Mouse (Mus musculus): Measurements from ENCODE around the gene Zfp1.

Zfp1 gene

DNA sequence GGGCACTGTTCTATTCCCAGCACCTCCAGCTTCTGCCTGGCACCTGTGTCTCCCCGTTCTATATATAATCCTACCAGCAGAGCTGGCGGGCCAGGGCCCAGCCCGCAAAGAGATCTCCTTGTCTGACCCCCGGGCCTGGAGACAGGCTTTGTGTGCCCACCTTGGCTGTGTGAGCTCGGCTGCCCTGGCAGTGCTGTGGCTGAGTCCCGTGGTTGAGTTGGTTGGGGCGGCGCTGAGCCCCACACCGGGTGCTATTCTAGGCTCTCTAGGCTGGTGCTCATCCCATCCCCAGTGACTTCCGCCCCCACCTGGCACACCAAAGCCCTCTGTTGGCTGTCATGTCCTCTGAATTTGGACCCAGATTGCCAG lies 18.4 kb upstream of the Zfp1 start:
- CTCF ChIA-PET: interaction anchor here (0.6 kb wide), 1 partner anchor 179 kb away, joined by 3 read pairs; no protein-coding TSS in a partner anchor

GRCm38 (mm10) chr8:111625694-111626527 lies 17.3 kb upstream of the Zfp1 start:
- CTCF ChIA-PET: interaction anchor here (0.6 kb wide), 1 partner anchor 17 kb away, joined by 3 read pairs; no protein-coding TSS in a partner anchor

DNA sequence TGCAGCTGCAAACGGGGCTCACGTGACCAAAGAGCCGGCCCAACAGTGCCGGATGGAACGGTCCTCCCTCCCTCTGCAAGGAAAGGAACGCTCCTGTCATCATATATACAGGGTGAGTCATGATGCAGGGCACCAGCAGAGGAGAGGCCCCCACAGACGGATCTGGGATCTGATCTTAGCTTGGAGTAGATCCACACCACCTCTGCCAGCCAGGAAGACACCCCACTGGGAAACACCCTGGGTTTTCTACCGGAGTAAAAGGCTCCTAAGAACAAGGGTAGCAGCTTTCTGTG lies 16.7 kb upstream of the Zfp1 start:
- CTCF ChIA-PET: interaction anchor here (0.5 to 0.6 kb wide), 2 partner anchors 18 to 58 kb away, joined by 3 to 4 read pairs; no protein-coding TSS in a partner anchor

DNA sequence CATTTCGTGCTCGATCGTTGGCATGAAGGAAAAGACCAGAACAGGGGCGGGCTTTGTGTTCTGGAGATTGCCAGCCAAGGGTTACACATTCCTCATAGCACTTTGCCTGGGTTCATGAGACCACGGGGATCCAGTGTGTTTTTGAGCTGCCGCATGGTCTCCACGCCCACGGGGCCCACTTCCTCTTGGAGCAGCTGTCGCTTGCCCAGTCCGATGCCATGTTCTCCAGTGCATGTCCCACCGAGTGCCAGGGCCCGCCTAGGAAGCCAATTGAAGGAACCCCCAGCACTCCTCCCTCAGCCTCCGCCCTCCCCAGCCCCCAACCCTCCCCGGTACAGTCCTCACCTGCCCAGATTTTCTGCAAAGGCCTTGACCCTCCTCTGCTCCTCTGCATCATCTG lies 16.3 kb upstream of the Zfp1 start:
- CTCF ChIA-PET: interaction anchor here (0.5 kb wide), 1 partner anchor 58 kb away, joined by 4 read pairs; no protein-coding TSS in a partner anchor

DNA sequence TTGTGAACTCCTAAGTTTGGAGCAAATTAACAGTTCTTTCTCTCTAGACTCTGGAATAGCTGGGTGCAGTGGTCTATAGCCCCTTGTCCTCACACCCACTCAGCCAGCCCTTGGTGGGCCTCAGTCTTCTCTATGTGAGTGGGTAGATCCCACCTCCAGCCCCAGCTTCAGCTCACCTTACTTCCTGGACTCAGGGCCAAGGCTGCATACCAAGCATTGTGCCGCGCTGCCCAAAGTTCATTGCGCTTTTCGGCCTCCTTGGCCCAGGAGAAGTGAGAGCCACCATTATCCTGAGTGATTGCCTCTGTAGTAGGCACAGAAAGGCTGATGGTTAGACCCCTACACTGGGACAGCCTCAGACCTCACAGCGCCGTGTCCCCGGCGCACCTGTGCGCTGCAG lies 15.3 kb upstream of the Zfp1 start:
- CTCF ChIA-PET: no interaction called here

DNA sequence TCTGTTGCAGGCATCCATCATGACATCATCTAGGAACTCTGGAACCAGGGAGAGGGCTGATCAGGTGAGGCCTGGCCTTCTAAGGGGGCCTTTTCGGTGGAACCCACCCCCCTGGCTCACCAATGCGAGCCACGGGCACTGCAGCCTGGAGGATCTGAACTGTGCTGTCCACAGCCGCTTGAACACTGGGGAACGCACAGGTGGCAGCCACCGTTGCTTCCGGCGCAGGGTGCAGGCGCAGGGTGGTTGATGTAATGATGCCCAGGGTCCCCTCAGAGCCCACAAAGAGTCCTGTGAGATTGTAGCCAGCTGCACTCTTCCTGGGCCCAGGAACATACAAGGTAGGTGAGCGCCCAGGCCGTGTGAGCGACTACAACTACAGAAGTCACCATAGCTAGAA lies 14.8 kb upstream of the Zfp1 start:
- CTCF ChIA-PET: no interaction called here

GRCm38 (mm10) chr8:111628894-111629501 lies 14.2 kb upstream of the Zfp1 start:
- CTCF ChIA-PET: no interaction called here

DNA sequence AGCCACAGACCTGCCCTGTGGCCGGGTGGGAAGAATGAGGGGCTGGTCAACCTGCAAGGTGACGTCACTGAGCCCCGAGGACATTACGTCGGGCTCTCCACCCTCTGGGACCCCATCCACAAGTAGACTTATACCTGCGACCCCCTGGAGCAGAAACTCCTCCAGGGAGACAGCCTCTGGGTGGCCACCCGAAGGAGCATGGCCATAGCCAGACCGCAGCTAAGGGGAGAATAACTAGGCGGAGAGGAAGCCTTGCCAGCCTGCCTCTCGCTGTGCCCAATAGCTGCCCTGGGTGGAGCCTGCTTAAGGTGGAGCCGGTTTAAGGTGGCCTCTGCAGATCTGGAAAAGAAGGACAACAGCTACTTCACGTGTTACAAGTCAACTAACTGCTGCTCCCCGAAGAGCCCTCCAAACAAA lies 13.1 kb upstream of the Zfp1 start, which contains the start of gene Ldhd:
TSS of gene Ldhd (minus strand) at position 270 of the 417 bp plus-strand sequence.
- CTCF ChIA-PET: interaction anchor here (0.7 kb wide), 1 partner anchor 15 kb away, joined by 3 read pairs; no protein-coding TSS in a partner anchor

DNA sequence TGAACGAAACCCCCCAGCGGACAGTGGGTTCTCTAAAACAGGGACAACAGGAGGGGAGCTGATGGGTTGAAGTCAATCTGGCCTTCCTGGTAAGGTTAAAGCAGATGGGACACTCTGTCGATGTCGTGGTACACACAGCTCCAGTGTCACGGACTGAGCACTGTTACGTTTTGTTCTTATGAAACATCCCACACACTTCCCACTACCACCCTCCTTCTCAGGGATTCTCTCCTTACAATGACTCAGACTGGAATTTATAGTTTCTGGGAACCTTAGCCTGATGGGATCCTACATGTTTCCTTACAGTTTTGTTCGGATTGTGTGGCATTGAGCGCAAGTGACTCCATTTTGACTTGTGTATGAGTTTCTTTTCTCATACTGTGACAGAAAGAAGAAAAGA lies 11.6 kb upstream of the Zfp1 start:
- CTCF ChIA-PET: no interaction called here

GRCm38 (mm10) chr8:111632976-111633375 lies 10.2 kb upstream of the Zfp1 start:
- CTCF ChIA-PET: no interaction called here

- CTCF ChIA-PET: no interaction called here
These were observed 5.1 kb upstream of the Zfp1 start for GRCm38 (mm10) chr8:111638086-111638485.

DNA sequence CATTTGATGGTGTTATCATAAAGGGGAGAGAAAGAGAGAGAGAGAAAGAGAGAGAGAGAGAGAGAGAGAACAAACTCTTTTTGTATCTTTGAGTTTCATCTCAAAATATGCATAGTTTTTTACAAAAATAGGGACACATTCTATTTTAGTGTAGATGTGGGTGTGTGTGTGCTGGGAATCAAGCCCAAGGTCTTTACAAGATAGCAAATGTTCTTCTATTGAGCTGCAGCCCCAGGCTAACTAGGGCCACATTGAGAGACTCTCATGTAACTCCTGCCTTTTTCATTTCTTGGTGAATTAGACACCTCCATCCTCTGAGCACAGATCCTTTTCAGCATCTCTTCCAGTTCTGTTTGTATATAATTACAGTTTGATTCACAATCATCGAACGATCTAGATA lies 2.1 kb upstream of the Zfp1 start:
- CTCF ChIA-PET: no interaction called here

- CTCF ChIA-PET: interaction anchor here (0.7 kb wide), 1 partner anchor 68 kb away, joined by 3 read pairs; no protein-coding TSS in a partner anchor
These were observed 705 bp upstream of the Zfp1 start for GRCm38 (mm10) chr8:111642496-111642895.

DNA sequence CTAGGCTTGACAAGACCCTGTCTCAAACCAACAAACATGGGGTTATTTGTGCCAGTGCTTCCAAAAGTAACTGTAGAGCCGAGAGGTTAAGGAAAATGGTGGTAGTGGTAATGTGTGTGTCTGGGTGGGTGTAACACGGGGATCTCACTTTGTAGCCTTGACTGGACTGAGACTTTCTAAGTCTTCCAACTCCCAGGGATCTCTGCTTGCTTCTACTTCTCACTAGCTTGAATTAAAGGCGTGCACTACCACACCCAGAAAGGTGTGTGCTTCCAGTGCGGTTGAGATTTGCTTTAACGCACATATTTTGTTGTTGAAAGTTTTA lies 300 bp upstream of the Zfp1 start:
- CTCF ChIA-PET: interaction anchor here (0.7 kb wide), 1 partner anchor 68 kb away, joined by 3 read pairs; no protein-coding TSS in a partner anchor

GRCm38 (mm10) chr8:111644286-111645051 lies 1.3 kb downstream of the Zfp1 start:
- CTCF ChIA-PET: interaction anchor here (0.6 kb wide), 1 partner anchor 168 kb away, joined by 5 read pairs; no protein-coding TSS in a partner anchor

DNA sequence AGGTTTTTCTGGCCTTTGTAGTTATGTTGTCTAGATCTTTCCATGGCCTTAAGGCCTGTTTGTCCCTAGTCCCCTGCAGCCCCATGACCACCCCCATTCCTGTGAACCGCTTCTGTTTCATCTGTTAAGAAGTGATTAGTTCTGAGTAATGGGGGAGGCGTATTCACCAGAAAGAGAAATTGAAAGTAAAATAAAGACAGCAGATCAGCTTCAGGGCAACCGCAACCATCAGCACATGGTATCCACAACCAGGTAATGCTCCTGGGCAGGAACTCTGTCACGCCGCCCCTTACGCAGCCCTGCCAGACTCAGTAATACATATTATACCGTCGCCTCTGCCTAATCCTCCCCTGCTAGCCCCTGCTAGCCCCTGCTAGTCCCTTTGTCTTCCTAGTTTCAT lies 2.5 kb downstream of the Zfp1 start:
- CTCF ChIA-PET: no interaction called here

GRCm38 (mm10) chr8:111648834-111649233 lies 5.6 kb downstream of the Zfp1 start:
- CTCF ChIA-PET: no interaction called here

DNA sequence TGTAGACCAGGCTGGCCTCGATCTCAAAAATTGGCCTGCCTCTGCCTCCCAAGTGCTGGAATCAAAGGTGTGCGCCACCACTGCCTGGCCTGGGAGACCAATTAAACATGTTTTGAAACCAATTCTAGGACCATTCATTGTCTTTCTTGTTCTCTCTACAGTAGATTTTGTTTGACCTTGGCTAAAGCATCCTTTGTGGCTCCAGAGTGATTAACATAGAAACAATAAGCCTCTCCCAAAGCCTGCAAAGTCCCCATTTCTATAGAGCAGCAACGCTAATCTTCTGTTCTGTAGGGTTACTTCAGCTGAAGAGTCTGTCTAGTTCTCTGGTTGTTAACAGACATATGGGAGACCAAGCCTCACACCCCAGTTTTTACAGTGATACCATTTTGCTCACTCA lies 7.5 kb downstream of the Zfp1 start:
- CTCF ChIA-PET: no interaction called here

DNA sequence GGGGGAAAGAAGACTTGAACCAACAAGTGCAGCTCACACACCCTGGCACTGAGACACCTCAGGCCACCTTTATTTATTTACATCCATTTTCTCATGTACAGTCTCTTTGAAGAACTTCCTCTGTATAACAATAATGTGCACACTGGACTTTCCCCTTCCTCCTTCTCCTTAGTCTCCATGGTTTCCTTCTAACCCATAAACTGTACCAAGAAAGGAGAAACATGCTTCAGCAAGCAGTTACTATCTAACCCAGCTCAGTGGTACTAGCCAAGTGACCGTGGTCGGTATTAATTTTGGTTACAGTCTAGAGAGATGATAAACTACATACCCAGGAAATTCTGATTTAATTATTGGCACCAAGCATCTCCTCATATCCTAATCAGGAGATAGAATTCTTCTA lies 10.3 kb downstream of the Zfp1 start:
- CTCF ChIA-PET: no interaction called here

GRCm38 (mm10) chr8:111657312-111657854 lies 14.2 kb downstream of the Zfp1 start:
- CTCF ChIA-PET: no interaction called here

GRCm38 (mm10) chr8:111658819-111659423 lies 15.7 kb downstream of the Zfp1 start:
- CTCF ChIA-PET: interaction anchor here (0.5 kb wide), 1 partner anchor 182 kb away, joined by 3 read pairs; no protein-coding TSS in a partner anchor

DNA sequence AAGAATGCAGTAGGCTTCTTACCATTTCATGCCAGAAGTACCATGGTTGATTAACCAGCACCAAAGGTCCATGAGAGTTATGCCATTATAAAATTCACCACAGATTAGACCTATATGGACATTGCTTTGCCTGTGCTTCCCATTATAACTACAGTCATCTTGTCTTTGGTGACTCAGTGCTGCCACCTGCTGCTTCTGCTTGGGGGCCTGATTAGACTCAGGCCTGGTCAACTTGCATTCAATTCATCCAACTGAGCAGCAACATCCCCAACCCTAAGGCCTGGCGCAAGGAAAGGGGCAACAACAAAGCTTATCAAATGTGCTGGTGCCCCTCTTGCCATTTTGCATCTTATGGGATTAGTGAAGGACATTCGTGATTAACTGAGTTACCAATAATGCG lies 19.3 kb downstream of the Zfp1 start:
- CTCF ChIA-PET: interaction anchor here (0.7 to 1.3 kb wide), 2 partner anchors 13 to 243 kb away, joined by 3 read pairs; no protein-coding TSS in a partner anchor
